Mouse (Mus musculus): ENCODE data around the gene Wdr44. TPM values are rescaled to one million over a fixed set of nuclear protein-coding genes. Genes with fewer than 3 reads are reported as not detected.

The Wdr44 gene
- polyA plus RNA-seq (2012), result 5.7 and 6.5 TPM in 2 replicates

- TF ChIP-seq GATA1 (IDR thresholded peaks at IDR 0.05; ENCODE audit: low read length), result no peak
These were observed at the start of gene Wdr44 for GRCm38 (mm10) chrX:23692722-23693442. TSS of gene Wdr44 (plus strand) at chrX:23693051.

GRCm38 (mm10) chrX:23648371-23648770, 44.5 kb upstream of the Wdr44 start:
- TF ChIP-seq GATA1 (IDR thresholded peaks at IDR 0.05; ENCODE audit: low read length), result no peak

GRCm38 (mm10) chrX:23662216-23662615, 30.6 kb upstream of the Wdr44 start:
- TF ChIP-seq GATA1 (IDR thresholded peaks at IDR 0.05; ENCODE audit: low read length), result no peak

GRCm38 (mm10) chrX:23673193-23673592, 19.7 kb upstream of the Wdr44 start:
- TF ChIP-seq GATA1 (IDR thresholded peaks at IDR 0.05; ENCODE audit: low read length), result no peak

GRCm38 (mm10) chrX:23675450-23675849, 17.4 kb upstream of the Wdr44 start:
- TF ChIP-seq GATA1 (IDR thresholded peaks at IDR 0.05; ENCODE audit: low read length), result no peak

GRCm38 (mm10) chrX:23676583-23676982, 16.3 kb upstream of the Wdr44 start:
- TF ChIP-seq GATA1 (IDR thresholded peaks at IDR 0.05; ENCODE audit: low read length), result no peak

GRCm38 (mm10) chrX:23677511-23677910, 15.3 kb upstream of the Wdr44 start:
- TF ChIP-seq GATA1 (IDR thresholded peaks at IDR 0.05; ENCODE audit: low read length), result no peak

GRCm38 (mm10) chrX:23692336-23692721, 522 bp upstream of the Wdr44 start:
- no peak for TF ChIP-seq GATA1 (IDR thresholded peaks at IDR 0.05; ENCODE audit: low read length)

- no peak for TF ChIP-seq GATA1 (IDR thresholded peaks at IDR 0.05; ENCODE audit: low read length)
These were observed 871 bp downstream of the Wdr44 start for GRCm38 (mm10) chrX:23693443-23694400.

- TF ChIP-seq GATA1 (IDR thresholded peaks at IDR 0.05; ENCODE audit: low read length), result no peak
These were observed 1.7 kb downstream of the Wdr44 start for GRCm38 (mm10) chrX:23694588-23694987.

GRCm38 (mm10) chrX:23695109-23695508, 2.3 kb downstream of the Wdr44 start:
- no peak for TF ChIP-seq GATA1 (IDR thresholded peaks at IDR 0.05; ENCODE audit: low read length)

GRCm38 (mm10) chrX:23697346-23697745, 4.5 kb downstream of the Wdr44 start:
- no peak for TF ChIP-seq GATA1 (IDR thresholded peaks at IDR 0.05; ENCODE audit: low read length)

GRCm38 (mm10) chrX:23699023-23699422, 6.2 kb downstream of the Wdr44 start:
- no peak for TF ChIP-seq GATA1 (IDR thresholded peaks at IDR 0.05; ENCODE audit: low read length)

- no peak for TF ChIP-seq GATA1 (IDR thresholded peaks at IDR 0.05; ENCODE audit: low read length)
These were observed 24.4 kb downstream of the Wdr44 start for GRCm38 (mm10) chrX:23717247-23717646.

- TF ChIP-seq GATA1 (IDR thresholded peaks at IDR 0.05; ENCODE audit: low read length), result no peak
These were observed 34.6 kb downstream of the Wdr44 start for GRCm38 (mm10) chrX:23727463-23727862.

- no peak for TF ChIP-seq GATA1 (IDR thresholded peaks at IDR 0.05; ENCODE audit: low read length)
These were observed 61.8 kb downstream of the Wdr44 start for GRCm38 (mm10) chrX:23754671-23755070.

Measured in G1E-ER4 (cell line).